Mouse (Mus musculus) CD4-positive naive resting alpha-beta T cell, adult 57 days (primary cell): ENCODE measurements around the gene Hnrnpa1. TPM values are rescaled to one million over a fixed set of nuclear protein-coding genes. Genes with fewer than 3 reads are reported as not detected.

Experiments
- total RNA-seq: library from RNA; stranded (reverse); gene quantifications from one replicate; pipeline ENCODE4 v1.2.4, GENCODE M21; 2023

Hnrnpa1 gene
- total RNA-seq, result 567 TPM

DNA sequence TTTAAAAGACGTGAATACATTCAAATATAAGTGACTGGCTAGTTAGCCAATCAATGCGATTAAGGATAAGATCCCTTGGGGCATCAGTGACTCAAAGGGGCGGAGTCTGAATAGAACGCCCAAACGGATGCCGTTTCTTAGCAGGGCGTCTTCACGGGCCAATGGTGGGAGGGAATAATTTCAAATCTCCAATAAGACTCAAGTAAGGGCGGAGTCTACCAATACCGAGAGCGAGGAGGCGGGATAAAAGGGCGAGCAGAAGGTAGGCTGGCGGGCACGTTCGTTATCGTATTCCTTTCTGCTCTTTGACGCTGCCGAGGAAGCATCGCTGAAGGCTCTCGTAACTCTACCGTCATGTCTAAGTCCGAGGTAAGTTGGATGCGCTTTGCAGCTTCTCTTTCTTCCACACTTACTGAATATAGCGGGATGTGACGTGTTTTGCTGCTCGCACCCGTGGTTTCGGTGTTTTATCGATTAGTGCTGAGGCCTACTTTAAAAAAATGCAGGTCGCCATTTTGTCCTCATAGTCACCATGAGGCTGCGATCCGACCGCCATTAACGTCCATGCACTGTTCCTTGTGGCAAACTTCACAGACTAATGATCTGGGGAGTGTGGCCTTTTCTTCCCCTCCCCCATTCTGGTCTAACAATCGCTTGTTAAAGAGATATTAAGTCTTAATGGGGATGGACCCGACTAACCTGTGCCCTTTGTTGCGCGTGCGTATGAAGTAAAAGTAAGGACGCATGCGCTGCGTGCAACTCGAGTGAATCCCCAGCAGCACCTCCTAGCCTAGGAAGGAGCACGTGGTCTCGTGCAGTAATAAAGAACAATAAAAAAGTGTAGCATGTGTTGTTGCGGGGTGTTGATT lies at the start of gene Hnrnpa1:
Gene Hnrnpa1 (plus strand): TSS at position 273 of the 869 bp plus-strand sequence.

DNA sequence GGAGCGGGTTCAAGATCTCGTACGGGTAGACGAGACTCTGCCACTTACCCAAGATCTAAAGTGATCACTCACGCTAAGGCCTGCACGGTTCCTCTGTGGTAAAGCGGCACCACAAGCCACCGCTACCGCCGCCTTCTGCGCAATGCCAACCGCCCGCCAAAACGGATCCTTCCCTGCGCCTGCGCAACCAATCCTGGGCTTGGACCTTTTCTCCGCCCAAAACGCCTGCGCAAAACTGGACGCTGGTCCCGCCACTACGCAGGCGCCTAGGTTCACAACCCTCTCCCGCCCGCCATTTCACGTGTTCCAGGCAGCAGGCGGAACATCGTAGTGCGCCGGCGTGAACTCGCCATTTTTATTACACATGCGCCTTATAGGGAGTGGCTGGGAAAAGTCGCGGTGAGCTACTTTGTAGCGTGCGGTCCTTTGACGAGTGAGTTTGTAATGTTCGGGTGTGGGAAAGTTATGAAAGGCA lies 510 bp upstream of the Hnrnpa1 start, which contains the start of gene Cbx5:
Gene Cbx5 (minus strand): TSS at position 132 of the 475 bp plus-strand sequence.

DNA sequence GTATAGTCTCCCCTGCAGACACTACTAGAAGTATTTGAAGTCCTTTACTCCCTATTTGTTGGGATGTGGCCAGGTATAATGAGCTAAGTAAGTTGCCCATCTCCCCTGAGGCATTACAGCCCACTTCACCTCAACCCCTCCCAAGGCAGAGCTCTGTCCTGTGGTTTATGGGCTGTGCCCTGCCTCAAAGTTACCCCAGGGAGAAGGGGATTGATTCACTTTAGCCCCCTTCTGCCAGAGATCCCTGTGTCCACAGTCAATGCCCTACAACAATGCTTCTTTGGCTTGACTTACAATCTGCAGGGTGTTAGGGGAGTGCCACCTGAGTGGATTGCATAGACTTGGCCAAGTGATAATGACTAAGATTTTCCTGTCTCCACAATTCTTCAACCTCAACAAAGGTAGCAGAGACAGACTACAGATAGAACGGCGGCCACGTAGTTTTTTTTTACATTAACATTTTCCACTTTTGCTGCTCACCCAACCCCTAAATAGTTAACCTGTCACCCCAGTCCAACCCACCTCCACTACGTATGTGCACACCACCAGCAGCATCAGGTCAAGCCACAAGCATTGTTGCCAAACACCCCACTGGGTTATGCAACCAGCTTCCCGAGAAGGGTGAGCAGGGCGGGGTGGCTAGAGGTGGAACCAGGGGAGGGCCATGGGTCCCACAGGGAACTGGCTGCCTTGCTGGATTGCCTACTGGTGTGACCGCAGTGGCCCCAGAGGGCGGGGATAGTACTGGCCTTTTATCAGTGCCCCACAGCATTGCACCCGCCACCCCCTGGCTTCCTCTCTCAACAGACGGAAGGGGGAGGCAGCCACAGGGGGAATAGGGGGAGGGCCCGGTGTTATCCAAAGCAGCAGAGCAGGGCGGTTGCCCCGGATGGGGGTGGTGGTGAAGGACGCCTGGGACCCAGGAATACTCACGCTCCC lies 17.8 kb downstream of the Hnrnpa1 start, which contains the start of gene Nfe2:
Gene Nfe2 (minus strand): TSS at position 614 of the 939 bp plus-strand sequence.

DNA sequence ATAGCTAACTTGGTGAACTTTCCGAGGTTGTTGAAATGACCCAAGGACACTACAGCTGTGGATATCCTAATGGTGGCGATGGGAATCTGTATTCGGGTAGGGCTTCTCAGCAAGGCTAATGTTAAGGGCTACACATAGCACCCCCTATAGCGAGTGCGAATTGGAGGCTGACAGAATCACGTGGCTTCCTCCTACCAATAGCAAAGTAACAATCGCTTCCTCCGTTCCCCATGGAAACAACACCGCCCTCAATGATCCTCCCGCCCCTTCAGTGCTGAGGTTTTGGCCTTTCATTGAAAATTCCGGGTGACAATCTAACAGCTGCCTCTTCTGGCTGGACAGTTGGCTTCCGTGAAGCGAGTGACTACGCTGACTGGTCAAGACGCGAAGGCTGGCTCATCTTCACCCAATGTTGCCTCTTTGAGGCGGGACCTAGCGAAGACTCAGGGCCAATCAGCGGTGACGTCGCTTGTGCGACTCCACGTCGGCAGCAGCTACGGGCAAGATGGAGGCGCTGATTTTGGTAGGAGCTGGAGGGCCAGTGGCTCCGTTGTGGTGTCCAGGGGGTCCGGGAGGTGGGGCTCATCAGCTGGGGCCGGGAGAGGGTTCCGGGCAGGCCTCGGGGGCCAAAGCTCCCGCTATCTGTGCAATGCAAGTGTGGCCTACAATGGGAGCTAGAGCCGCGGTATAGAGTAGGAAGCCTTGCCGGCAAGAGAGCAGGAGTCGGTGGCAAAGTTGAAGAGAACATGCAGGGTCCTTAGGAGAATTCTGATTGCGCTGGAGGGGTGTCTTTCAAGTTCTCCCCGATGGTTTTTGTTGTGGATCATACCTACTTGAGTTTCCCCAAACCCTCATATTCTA lies 32.4 kb downstream of the Hnrnpa1 start, which contains the start of gene Copz1:
Gene Copz1 (plus strand): TSS at position 296 of the 861 bp plus-strand sequence.

Other genes starting within 250 kb of the Hnrnpa1 start
- gene Hoxc8, start 249.8 kb upstream of the Hnrnpa1 start, total RNA-seq, result not detected
- gene Hoxc6, start 242.2 kb upstream of the Hnrnpa1 start, total RNA-seq, result not detected
- gene Hoxc4, start 221.5 kb upstream of the Hnrnpa1 start, total RNA-seq, result not detected
- 10.8 TPM for gene Smug1, start 73.3 kb upstream of the Hnrnpa1 start, total RNA-seq
- 19.2 TPM for gene Cbx5, start 616 bp upstream of the Hnrnpa1 start, total RNA-seq
- 1.2 TPM for gene Nfe2, start 18.0 kb downstream of the Hnrnpa1 start, total RNA-seq
- gene Copz1, start 32.3 kb downstream of the Hnrnpa1 start, total RNA-seq, result 68.6 TPM
- not detected for gene Gpr84, start 70.2 kb downstream of the Hnrnpa1 start, total RNA-seq
- gene Zfp385a, start 99.7 kb downstream of the Hnrnpa1 start, total RNA-seq, result 2.0 TPM
- 2.4 TPM for gene Itga5, start 126.3 kb downstream of the Hnrnpa1 start, total RNA-seq
- not detected for gene Gtsf1, start 190.0 kb downstream of the Hnrnpa1 start, total RNA-seq
- gene Gtsf2, start 208.0 kb downstream of the Hnrnpa1 start, total RNA-seq, result not detected
- 144 TPM for gene Nckap1l, start 213.4 kb downstream of the Hnrnpa1 start, total RNA-seq